Mouse (Mus musculus) bone marrow macrophage, adult 2 months (primary cell): Measurements from ENCODE around the gene Uqcrfs1. TPM values are rescaled to one million over a fixed set of nuclear protein-coding genes. Genes with fewer than 3 reads are reported as not detected.

Experiments
- H3K27ac ChIP-seq: 2 replicates; pipeline ENCODE4 v1.5.1; 2012; ENCODE audit warnings: low read depth, low read length; ENCODE audit not compliant: insufficient read depth
- H3K4me1 ChIP-seq: 2 replicates; pipeline ENCODE4 v1.6.1; 2012; ENCODE audit warnings: low read length; ENCODE audit not compliant: control insufficient read depth, insufficient read depth
- H3K4me3 ChIP-seq: 2 replicates; pipeline ENCODE4 v1.5.1; 2012; ENCODE audit warnings: mild to moderate bottlenecking, low read length, moderate library complexity; ENCODE audit not compliant: insufficient read depth
- CTCF ChIP-seq: IDR thresholded peaks from 2 replicates; pipeline ENCODE4 v1.5.1; 2012; ENCODE audit warnings: low read depth, mild to moderate bottlenecking, low read length, moderate library complexity
- POLR2A ChIP-seq: IDR thresholded peaks from 2 replicates; pipeline ENCODE4 v1.6.1; 2012; ENCODE audit warnings: mild to moderate bottlenecking, low read depth, low read length, borderline replicate concordance
- polyA plus RNA-seq: library from polyadenylated mRNA; stranded (reverse); fragments of >200 nt; gene quantifications from 2 replicates; pipeline ENCODE4 v1.2.4, GENCODE M21; 2012; ENCODE audit not compliant: missing spikeins, insufficient read depth, insufficient read length

Gene Uqcrfs1
- polyA plus RNA-seq, 1 experiment = 82.2 TPM

GRCm38 (mm10) chr13:30560052-30560451, 14.9 kb upstream of the Uqcrfs1 start:
- H3K4me1 ChIP-seq = peaks cover 6% of the 10 kb centered on the region
- H3K27ac ChIP-seq = no peak overlapping the region
- no peak for TF ChIP-seq POLR2A
- no peak for TF ChIP-seq CTCF

DNA sequence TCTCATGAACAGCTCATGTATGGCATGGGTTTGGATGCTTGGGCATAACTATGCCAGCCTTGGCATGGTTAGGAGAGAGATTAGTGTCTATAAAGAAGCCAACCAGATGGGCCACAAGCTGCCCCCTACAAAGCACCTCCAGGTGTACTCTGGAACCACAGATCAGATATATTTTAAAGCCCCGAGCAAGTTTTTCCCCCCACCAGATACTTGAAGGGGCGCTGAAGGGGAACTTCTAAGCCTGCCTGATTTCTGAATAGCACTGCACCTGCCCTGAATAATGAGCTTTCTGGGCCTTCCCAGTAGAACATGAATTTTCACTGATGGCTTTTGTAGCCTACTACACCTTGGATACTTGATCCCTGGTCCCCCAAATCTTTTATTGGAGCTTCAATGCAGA, 12.6 kb upstream of the Uqcrfs1 start:
- Histone ChIP-seq H3K27ac (no peak overlapping the region), H3K4me1 (peaks cover 5% of the 10 kb centered on the region), H3K4me3 (no peak overlapping the region)
- TF ChIP-seq CTCF (no peak), POLR2A (no peak)

More at GRCm38 (mm10) chr13:30560052-30560451, 14.9 kb upstream of the Uqcrfs1 start:
- no peak overlapping the region for H3K4me3 ChIP-seq

GRCm38 (mm10) chr13:30553051-30553587, 8.0 kb upstream of the Uqcrfs1 start:
- Histone ChIP-seq H3K4me3 (no peak overlapping the region), H3K27ac (no peak overlapping the region), H3K4me1 (peaks cover 5% of the 10 kb centered on the region)
- TF ChIP-seq CTCF = peak; percentile 44
- no peak for TF ChIP-seq POLR2A

GRCm38 (mm10) chr13:30549339-30549738, 4.2 kb upstream of the Uqcrfs1 start:
- TF ChIP-seq CTCF = no peak
- TF ChIP-seq POLR2A = no peak
- H3K4me3 ChIP-seq = no peak overlapping the region
- peaks cover 7% of the 10 kb centered on the region for H3K4me1 ChIP-seq
- H3K27ac ChIP-seq = no peak overlapping the region

DNA sequence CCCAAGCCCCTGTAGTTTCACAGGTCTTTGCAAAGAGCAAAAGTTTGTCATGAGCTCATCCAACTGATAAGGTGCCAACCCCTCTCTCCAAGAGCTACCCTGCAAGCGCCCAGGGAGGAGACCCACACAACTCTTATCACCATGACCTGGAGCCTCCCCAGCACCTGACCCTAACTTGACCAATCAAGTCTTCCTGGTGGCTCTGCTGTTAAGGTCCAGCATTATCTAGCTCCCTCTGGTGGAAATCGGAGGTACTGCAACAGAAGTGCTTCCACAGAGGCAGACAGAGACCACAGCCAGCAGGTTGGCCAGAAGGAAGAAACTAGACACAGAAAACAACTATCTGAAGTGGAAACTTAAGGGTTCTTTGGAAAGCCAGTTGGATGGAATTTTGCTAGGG, 3.7 kb upstream of the Uqcrfs1 start:
- TF ChIP-seq POLR2A (no peak), CTCF (peak; percentile 87)
- H3K4me1 ChIP-seq = peaks cover 6% of the 10 kb centered on the region
- no peak overlapping the region for H3K27ac ChIP-seq
- H3K4me3 ChIP-seq = no peak overlapping the region

- TF ChIP-seq CTCF (peak; percentile 38; the same call in 1 of the 2 replicates), POLR2A (no peak)
- H3K4me1 ChIP-seq = no peaks in the 10 kb centered on the region
- no peak overlapping the region for H3K4me3 ChIP-seq
- no peak overlapping the region for H3K27ac ChIP-seq
Observed at GRCm38 (mm10) chr13:30530761-30531160, 14.4 kb downstream of the Uqcrfs1 start.

GRCm38 (mm10) chr13:30524961-30525360, 20.2 kb downstream of the Uqcrfs1 start:
- no peak for TF ChIP-seq POLR2A
- no peak for TF ChIP-seq CTCF
- Histone ChIP-seq H3K4me1 (no peaks in the 10 kb centered on the region), H3K4me3 (no peak overlapping the region), H3K27ac (no peak overlapping the region)

- H3K4me3 ChIP-seq = no peak overlapping the region
- H3K27ac ChIP-seq = no peak overlapping the region
- TF ChIP-seq CTCF (no peak), POLR2A (no peak)
- no peaks in the 10 kb centered on the region for H3K4me1 ChIP-seq
Observed at GRCm38 (mm10) chr13:30523971-30524370, 21.2 kb downstream of the Uqcrfs1 start.

- TF ChIP-seq POLR2A (no peak), CTCF (no peak)
- H3K4me3 ChIP-seq = no peak overlapping the region
- no peaks in the 10 kb centered on the region for H3K4me1 ChIP-seq
- no peak overlapping the region for H3K27ac ChIP-seq
Observed at GRCm38 (mm10) chr13:30523246-30523891, 21.8 kb downstream of the Uqcrfs1 start.

DNA sequence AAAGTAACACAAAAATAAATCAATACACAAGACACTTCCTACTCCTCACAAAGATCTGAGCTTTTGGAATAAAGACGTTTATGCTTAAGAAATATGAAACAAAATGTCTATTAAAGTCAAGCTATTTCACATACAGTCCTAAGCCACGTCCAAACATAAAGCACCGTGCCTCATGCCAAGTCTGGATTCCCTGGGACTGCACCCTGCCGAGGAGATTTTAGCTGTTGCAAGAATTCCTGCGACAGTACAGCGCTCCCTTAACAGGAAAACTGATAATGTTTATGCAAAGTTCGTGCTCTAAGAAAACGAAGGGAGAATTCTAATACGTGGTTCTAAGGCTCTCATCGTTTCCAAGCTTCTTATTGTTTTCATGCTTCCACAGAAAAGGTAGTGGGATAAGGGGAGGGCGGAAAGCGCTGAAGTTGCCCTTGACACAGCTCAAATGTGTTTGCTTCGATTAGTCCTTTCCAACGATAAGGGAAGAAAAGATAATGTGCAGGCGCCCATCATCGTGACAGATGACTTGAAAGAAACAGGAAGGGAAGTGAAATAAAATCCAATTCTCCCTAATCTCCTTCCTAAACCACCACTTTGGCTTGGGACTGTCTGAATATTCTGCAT, 23.8 kb downstream of the Uqcrfs1 start:
- no peak for TF ChIP-seq POLR2A
- no peak for TF ChIP-seq CTCF
- Histone ChIP-seq H3K4me3 (no peak overlapping the region), H3K27ac (no peak overlapping the region), H3K4me1 (no peaks in the 10 kb centered on the region)

DNA sequence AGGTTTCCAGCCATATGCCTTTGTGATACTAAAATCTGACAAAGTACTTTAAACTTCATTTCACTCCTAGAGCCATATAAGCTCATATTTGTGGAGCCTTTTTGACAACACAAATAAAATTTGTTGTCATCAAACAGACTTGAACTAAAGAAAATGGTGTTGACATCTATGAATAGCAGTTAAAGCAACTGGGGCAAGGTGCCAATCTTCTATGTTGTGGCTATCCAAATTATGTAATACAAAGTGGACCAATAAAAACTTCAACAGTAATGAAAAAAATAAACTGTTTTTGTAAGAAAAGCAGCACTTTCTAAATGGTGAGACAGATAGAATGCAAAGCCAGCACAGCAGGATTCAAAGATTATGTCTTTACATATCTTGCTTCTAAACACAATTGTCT, 27.0 kb downstream of the Uqcrfs1 start:
- no peak for TF ChIP-seq POLR2A
- TF ChIP-seq CTCF = no peak

More for the DNA sequence above, 27.0 kb downstream of the Uqcrfs1 start:
- Histone ChIP-seq H3K4me3 (no peak overlapping the region), H3K27ac (no peak overlapping the region), H3K4me1 (no peaks in the 10 kb centered on the region)
